Mouse (Mus musculus): ENCODE results near the gene Map3k21.

DNA sequence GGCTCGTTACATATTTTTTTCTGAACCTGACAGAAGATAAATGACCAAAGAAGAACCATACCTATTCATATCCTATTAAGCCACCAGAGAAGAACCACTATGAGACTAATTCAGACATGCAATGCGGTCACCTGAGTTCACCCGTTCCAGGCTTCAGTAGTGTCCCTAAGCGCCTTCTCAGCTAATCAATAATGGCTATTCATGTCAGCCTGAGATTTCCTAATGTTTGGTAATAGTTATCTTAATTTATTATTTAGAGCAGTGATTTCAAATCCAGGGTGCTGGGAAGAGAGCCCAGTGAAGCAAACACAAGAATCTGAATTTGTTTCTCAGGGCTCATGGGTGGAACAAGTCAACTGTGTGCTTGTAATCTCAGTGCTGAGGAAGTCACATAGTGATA lies 73.9 kb downstream of the Map3k21 start:
- TF ChIP-seq POLR2A (IDR thresholded peaks at IDR 0.05; ENCODE audit: low read depth, low read length), result no peak
- TF ChIP-seq CTCF (conservative IDR thresholded peaks at IDR 0.05; ENCODE audit: insufficient read depth, insufficient read length, low read depth, low read length), result no peak
